Mouse (Mus musculus) c-Kit-positive CD71-negative TER-119-negative erythroid progenitor cells, embryonic 14.5 days (primary cell): ENCODE results near the gene Wdr64.

ENCODE experiments used
- DNase-seq: peaks from one replicate; pipeline ENCODE4 v3.0.0-alpha.2; 2013; ENCODE audit warnings: low read depth

The Wdr64 gene

GRCm38 (mm10) chr1:175698293-175698692, at the start of gene Wdr64:
Gene Wdr64 (plus strand): TSS chr1:175698593.
- no peak for DNase-seq

GRCm38 (mm10) chr1:175648615-175649014, 49.8 kb upstream of the Wdr64 start:
- DNase-seq = no peak

DNA sequence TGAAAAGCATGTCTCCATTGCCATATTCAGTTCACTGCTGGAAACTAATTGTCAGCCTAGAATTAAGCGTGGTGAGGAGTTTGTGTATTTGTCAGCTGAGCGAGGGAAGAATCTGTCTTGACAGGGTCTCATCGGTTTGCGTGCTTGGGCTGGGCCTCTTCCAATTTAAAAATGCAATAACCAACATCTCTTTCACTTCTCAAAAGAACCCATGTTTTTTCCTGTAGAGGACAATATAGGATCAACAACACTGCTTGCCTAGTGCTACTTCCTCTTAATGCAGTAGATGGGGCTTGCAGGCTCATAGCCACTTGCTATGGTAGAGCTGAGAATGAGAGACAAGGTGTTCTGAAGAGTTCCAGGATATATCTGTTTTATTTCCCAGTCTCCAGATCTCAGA, 38.5 kb upstream of the Wdr64 start:
- DNase-seq = no peak

GRCm38 (mm10) chr1:175668666-175669405, 29.6 kb upstream of the Wdr64 start:
- DNase-seq = no peak

- DNase-seq = no peak
These were observed 28.9 kb upstream of the Wdr64 start for GRCm38 (mm10) chr1:175669456-175669855.

- DNase-seq = no peak
These were observed 28.4 kb upstream of the Wdr64 start for GRCm38 (mm10) chr1:175670042-175670441.

DNA sequence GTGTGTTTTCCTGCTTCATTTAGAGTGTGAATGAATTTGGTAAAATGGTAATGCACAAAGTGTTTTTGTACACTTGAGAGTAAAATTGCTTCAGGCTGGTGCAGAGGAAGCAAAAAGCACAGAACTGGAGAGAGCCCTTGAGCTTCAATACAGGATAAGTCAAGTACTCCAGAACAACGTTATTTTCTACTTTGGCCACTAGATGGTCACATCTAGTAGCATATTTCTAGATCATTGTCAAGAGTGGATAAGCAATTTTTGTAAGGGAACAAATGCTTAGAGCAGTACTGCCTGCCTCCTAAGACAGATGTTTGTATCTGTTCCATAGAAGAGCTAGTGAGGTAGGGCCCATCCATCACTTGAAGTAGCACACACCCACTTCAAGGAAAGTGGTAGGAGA, 26.8 kb upstream of the Wdr64 start:
- DNase-seq = no peak

GRCm38 (mm10) chr1:175673563-175674325, 24.6 kb upstream of the Wdr64 start:
- DNase-seq = no peak

- DNase-seq = no peak
These were observed 23.3 kb upstream of the Wdr64 start for GRCm38 (mm10) chr1:175675116-175675515.

DNA sequence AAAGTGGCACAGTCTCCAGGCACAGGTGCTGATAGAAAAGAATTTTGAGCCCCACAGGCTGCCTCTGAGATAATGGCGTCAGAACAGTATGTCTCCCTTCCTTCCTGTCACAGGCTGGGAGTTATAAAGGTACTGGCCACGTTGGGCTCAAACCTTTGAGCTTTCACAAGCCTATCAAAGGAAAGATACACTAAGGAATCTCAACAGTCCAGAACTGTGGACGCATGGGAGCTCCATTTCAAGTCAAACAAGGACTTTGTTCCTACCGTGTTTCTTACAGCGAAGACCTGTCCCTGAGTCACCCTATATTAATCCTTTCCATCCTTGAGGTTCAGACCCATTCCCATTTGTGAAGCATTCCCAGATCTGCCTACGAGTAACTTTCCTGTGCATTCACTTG, 20.9 kb upstream of the Wdr64 start:
- no peak for DNase-seq

GRCm38 (mm10) chr1:175680995-175681394, 17.4 kb upstream of the Wdr64 start:
- no peak for DNase-seq

DNA sequence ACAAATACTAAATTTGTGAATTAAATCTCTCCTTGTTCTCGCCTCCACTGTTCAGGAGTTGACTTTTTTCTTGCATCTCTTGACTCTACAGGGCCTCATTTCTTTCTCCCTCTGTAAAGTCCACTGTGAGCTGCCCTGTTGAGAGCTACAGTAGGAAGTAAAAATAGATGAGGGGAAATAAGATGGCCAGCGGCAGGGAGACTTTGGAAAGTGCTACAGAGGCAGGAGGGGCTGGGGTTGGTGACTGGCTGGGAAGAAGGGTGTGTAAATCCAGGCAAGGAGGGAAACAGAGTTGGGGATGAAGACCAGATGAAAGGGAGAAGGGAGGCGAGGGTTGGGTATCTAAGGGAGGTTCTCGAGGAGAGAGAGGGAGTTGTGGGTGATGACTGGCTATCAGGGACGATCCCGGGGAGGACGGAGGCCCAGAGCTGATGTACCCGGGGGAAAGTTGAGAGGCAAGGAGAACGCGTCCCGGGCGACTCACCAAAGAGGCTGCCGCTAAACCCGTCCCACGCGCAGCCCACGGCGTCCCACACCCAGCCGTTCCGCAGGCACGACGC, 6.6 kb upstream of the Wdr64 start:
- DNase-seq = no peak

- DNase-seq = peak; percentile 98
These were observed 6.0 kb upstream of the Wdr64 start, which contains the start of the genes Opn3 and Chml for GRCm38 (mm10) chr1:175692246-175692996. Gene Opn3 (minus strand): TSS chr1:175692776. Gene Chml (minus strand): TSS chr1:175692901.

DNA sequence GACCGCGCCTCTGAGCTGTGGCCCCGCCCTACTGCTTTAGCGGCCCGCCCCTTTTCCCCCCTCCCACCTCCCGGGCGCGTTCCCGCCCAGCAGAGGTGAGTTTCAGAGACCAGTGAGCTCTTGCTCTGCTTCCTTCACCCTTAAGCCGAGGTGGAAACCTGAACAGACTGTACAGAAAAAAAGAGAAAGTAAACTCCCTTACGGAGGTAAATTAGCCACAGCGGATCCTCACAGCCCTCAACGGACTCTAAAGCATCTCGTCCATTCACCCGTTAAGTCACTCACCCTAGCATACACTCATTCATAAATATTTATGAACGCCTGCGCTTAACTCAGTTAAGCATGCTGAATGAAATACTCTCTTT, 5.4 kb upstream of the Wdr64 start:
- DNase-seq = no peak

DNA sequence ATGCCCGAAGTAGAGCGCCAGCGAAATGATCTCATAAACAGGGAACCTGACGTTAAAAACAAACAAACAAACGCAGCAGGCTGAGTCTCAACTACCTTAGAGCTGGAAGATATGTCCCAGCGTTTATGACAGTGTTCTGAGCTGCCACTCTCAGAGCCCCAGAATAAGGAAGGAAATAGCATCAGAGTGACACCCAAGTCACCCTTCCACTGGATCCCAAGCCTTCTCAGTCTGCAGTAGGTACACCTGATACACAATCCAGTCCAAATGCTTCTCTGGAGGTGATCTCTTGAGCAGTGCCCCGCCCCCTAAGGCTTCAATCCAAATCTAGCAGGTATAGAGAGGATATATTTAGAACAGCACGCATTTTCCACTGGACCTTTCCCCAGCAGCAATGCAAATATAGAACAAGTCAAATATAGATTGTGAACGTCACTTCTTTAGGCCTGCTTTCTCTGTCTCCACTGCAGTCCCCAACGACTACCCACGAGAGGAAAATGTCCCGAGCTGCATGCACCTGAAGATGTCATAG, 4.9 kb upstream of the Wdr64 start:
- DNase-seq = peak; percentile 6

DNA sequence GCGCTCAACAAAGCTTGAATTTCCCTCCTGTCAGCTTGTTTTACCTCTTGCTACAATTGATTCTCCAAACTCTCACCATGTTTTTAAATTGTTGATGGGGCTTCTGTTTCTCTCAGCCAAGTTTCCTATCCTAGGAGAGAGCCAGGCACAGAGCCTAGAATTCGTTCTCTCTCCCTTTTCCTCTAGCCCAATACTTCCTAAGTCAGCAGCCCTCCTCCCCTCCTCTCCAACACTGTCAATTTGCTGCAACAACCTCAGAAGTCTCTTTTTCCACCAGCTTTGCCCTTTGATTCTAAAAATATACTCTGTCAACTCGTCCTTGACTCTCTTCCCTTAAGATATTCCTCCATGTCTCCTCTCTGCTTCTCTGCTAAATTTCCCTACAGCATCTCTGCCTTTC, 982 bp downstream of the Wdr64 start:
- DNase-seq = no peak

GRCm38 (mm10) chr1:175699796-175700195, 1.4 kb downstream of the Wdr64 start:
- no peak for DNase-seq

DNA sequence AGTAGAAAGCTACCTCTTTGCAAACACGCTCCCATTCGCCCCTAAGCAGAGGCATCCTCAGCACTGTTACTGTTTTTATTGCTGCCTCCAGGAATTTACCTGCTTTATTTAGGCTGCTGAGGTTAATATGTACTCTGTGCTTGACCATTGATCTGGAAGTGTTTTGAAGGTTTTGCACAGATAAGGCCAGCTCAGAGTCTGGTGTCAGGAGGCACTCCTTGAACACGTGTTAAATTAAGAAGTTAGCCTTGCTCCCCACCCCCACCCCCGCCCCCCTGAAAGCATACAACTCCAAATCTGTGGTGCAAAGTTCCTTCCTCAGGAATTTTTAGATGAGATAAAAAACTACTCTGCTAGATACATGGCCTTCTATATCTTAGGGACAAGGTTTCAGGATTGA, 2.8 kb downstream of the Wdr64 start:
- DNase-seq = no peak

DNA sequence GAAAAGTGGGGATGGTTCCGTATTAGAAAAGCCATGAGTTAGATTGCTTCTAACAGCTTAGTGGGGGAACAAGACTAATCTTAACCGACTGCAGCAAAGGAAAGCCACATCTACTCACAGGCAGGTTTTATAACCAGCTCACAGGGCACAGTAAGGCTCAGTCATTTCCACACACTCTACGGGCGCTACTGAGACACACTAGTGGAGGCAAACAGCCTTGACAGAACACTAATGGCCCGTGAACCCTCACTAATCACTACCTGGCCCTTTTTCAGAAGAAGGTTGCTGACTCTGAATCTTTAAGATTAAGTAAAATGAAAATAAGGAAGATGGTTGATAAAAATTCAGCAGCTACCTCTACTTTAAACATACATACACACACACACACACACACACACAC, 9.2 kb downstream of the Wdr64 start:
- no peak for DNase-seq

DNA sequence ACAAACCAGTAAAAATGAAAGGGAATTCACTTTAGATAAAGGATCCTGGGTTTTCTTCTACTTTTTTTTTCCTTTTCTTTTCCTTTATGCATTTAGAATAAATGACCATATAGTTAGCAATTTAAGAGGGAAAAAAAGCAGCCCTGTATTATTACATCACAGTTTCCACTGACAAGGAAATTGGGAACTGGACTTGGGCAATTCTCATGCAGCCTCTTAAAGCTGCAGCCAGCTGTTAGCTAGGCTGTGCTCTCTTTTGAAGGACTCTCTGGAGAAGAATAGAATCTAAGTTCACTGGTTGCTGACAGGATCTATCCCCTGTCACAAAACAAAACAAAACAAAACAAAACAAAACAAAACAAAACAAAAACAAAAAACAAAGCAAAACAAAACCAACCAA, 9.6 kb downstream of the Wdr64 start:
- no peak for DNase-seq

DNA sequence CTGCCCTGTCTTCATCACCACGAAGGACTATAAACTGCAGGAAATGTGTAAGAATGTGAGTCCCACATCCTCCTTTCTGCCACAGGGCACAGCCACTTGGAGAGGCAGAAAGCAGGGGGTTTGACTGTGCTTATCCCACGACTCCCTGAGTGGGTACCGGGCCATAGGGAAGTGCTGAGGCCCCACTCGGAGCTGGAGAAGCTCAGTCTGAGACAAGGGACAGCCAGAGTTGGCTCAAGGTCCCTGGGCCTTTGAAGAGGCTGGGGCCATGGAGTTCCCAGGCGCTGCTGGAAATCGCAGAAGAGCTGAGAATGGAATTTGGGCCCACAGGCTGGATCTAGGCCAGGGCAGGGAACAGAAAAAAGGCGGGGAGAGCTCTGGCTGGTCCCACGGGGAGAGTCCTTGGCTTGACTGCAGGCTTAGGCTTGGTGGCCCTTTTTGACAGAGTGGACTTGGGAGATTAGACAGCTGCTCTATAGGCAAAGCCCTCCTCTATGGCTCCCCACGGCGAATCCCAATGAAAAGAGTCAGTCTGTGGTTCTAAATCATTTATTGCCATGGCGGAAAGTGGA, 14.0 kb downstream of the Wdr64 start:
- no peak for DNase-seq

DNA sequence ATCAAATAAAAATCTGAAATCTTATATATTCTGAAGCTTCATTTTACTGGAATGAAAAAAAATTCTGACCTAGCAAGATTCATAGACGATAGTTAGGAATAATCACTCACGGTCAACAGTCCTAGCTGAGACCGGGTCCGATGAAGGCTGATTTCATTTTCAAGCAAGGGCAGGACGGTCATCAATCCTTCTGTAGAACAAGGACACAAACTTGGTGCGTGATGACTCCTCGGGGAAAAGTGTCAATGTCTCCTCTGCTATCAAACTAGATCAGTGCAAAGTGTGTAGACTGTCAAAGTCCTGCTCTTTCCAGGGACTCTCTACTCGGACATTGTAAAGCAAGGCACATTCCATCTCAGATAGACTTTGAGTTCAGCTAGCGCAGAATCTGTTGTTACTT, 18.4 kb downstream of the Wdr64 start:
- DNase-seq = no peak
